ENCODE assay signal across 8 mouse cellular contexts in genomic region chr13:62129432-62130171, GRCm38 (mm10). TPM values are rescaled to one million over a fixed set of nuclear protein-coding genes. Genes with fewer than 3 reads are reported as not detected.
A peak's percentile ranks its signal among the peaks of the same experiment; 100 is the strongest.
DNase-seq lines count a peak whose midpoint lies in the region; ATAC-seq and TF ChIP-seq lines count a peak whose summit lies in the region.
"Not testable (repeated sequence)": the region's sequence is repeated elsewhere in the genome, so short reads cannot be mapped to it uniquely, and the experiment has no call there.

Zfp808 (plus strand) TSS chr13:62129886.

- H3K4me3 ChIP-seq in heart, embryonic 14.5 days (ENCODE audit: control insufficient read depth in 1 of 2, insufficient read depth in 1 of 2, low read depth in 1 of 2, low read length in 2 of 2): peak within 1 kb of the TSS; percentile 57 to 95
- H3K4me3 ChIP-seq in kidney, postnatal 0 days (replicated peaks; ENCODE audit: low read depth, low read length): peak within 1 kb of the TSS; percentile 59
- peak within 1 kb of the TSS; percentile 47 for H3K4me3 ChIP-seq in midbrain, postnatal 0 days (ENCODE audit: low read depth, low read length)

- ATAC-seq in heart, embryonic 14.5 days (ENCODE audit: insufficient number of reproducible peaks, insufficient read depth, low FRiP score, low read depth); midbrain, postnatal 0 days (ENCODE audit: low FRiP score): not testable (repeated sequence)
- ATAC-seq in kidney, postnatal 0 days (replicated peaks; ENCODE audit: low FRiP score, low read depth): peak; percentile 57

- peak within 1 kb of the TSS; percentile 60 for H3K4me2 ChIP-seq in heart, embryonic 14.5 days (ENCODE audit: low read length)
- peak within 1 kb of the TSS; percentile 52 for H3K4me2 ChIP-seq in kidney, postnatal 0 days (ENCODE audit: low read length)
- peak within 1 kb of the TSS; percentile 48 for H3K4me2 ChIP-seq in midbrain, postnatal 0 days (ENCODE audit: low read depth, low read length, poor library complexity, severe bottlenecking)

- peak within 1 kb of the TSS; percentile 71 for H3K9ac ChIP-seq in heart, embryonic 14.5 days (ENCODE audit: low read length)
- peak within 1 kb of the TSS; percentile 55; the same call in 1 of the 2 replicates for H3K9ac ChIP-seq in kidney, postnatal 0 days (ENCODE audit: low read depth, low read length)
- peak within 1 kb of the TSS; percentile 48; the same call in 1 of the 2 replicates for H3K9ac ChIP-seq in midbrain, postnatal 0 days (replicated peaks; ENCODE audit: low read length, poor library complexity, severe bottlenecking)

- not testable (repeated sequence) for H3K36me3 ChIP-seq in heart, embryonic 14.5 days (ENCODE audit: control insufficient read depth, insufficient read depth, low read length); kidney, postnatal 0 days (ENCODE audit: insufficient read depth, low read length); midbrain, postnatal 0 days (ENCODE audit: insufficient read depth, low read length)

- not testable (repeated sequence) for TF ChIP-seq CTCF in kidney, postnatal 0 days (IDR thresholded peaks at IDR 0.05; ENCODE audit: low read depth); midbrain, postnatal 0 days (IDR thresholded peaks at IDR 0.05)

- H3K4me1 ChIP-seq in heart, embryonic 14.5 days (ENCODE audit: control insufficient read depth in 2 of 2, insufficient read depth in 2 of 2, low read length in 2 of 2); kidney, postnatal 0 days (replicated peaks; ENCODE audit: insufficient read depth, low read length); midbrain, postnatal 0 days (ENCODE audit: insufficient read depth, low read length): not testable (repeated sequence)

- peak within 1 kb of the TSS; percentile 41 to 59 for H3K27ac ChIP-seq in heart, embryonic 14.5 days (replicated peaks in 1 of 2; ENCODE audit: control insufficient read depth in 1 of 2, insufficient read depth in 1 of 2, low read depth in 2 of 2, low read length in 2 of 2)
- H3K27ac ChIP-seq in kidney, postnatal 0 days; midbrain, postnatal 0 days (ENCODE audit: low read depth, low read length): not testable (repeated sequence)

- 3% methylated on average over 19 of the region's 21 CpGs for WGBS in heart, embryonic 14.5 days
- 2% methylated on average over 19 of the region's 21 CpGs for WGBS in kidney, postnatal 0 days
- 2% methylated on average over 19 of the region's 21 CpGs for WGBS in midbrain, postnatal 0 days

- H3K9me3 ChIP-seq in heart, embryonic 14.5 days (ENCODE audit: control insufficient read depth, low read length); kidney, postnatal 0 days (replicated peaks; ENCODE audit: low read length); midbrain, postnatal 0 days (ENCODE audit: low read length): not testable (repeated sequence)

- not testable (repeated sequence) for H3K27me3 ChIP-seq in heart, embryonic 14.5 days (ENCODE audit: control insufficient read depth, insufficient read depth, low read length); kidney, postnatal 0 days (ENCODE audit: insufficient read depth, low read length); midbrain, postnatal 0 days (ENCODE audit: insufficient read depth, low read length)

- DNase-seq in CD4-positive, CD25-positive, alpha-beta regulatory T cell, adult 2 months (ENCODE audit: low read depth, low spot score): peak; percentile 66
- DNase-seq in c-Kit-negative CD71-positive TER-119-positive erythroid progenitor cells, embryonic 14.5 days (ENCODE audit: low read depth, low spot score): peak; percentile 38
- DNase-seq in fibroblast of lung, adult 2 months (ENCODE audit: low read depth): peak; percentile 16
- peak; percentile 66 for DNase-seq in kidney, postnatal 0 days (ENCODE audit: low spot score)
- peak; percentile 68 for DNase-seq in liver
- DNase-seq in midbrain, postnatal 0 days (ENCODE audit: low spot score): peak; percentile 31
- DNase-seq in spleen, postnatal 36 days (ENCODE audit: low spot score in 2 of 2): peak; percentile 56 to 63

RNA-seq across cellular contexts. Expression of gene Zfp808, which starts in this region (rescaled TPM):
- polyA plus RNA-seq in heart, embryonic 14.5 days (2014; fragmentation: Nextera tagmentation; extraction: Ambion mirVana): 8.5 and 9.1 TPM in 2 replicates
- 6.7 and 7.1 TPM in 2 replicates for polyA plus RNA-seq in kidney, postnatal 0 days (2015; fragmentation: Nextera tagmentation; extraction: Ambion mirVana)
- 1.1 and 8.7 TPM in 2 replicates for total RNA-seq in midbrain, postnatal 0 days (2014; rRNA removed)
- 1.7 and 1.8 TPM in 2 replicates for polyA plus RNA-seq in midbrain, postnatal 0 days (2015; fragmentation: Nextera tagmentation; extraction: Ambion mirVana)

Comparison
In these comparisons a context has a peak if more than half of its experiments do, and no peak if none do; other contexts are left out.
1. DNase-seq: peak in every context shown above with its lines; median percentile 68 in liver; 66 in CD4-positive, CD25-positive, alpha-beta regulatory T cell, adult 2 months; 66 in kidney, postnatal 0 days; 60 in spleen, postnatal 36 days; 38 in c-Kit-negative CD71-positive TER-119-positive erythroid progenitor cells, embryonic 14.5 days; 31 in midbrain, postnatal 0 days; 16 in fibroblast of lung, adult 2 months.